9 mouse cellular contexts compared by ENCODE assay signal in the genomic region with DNA sequence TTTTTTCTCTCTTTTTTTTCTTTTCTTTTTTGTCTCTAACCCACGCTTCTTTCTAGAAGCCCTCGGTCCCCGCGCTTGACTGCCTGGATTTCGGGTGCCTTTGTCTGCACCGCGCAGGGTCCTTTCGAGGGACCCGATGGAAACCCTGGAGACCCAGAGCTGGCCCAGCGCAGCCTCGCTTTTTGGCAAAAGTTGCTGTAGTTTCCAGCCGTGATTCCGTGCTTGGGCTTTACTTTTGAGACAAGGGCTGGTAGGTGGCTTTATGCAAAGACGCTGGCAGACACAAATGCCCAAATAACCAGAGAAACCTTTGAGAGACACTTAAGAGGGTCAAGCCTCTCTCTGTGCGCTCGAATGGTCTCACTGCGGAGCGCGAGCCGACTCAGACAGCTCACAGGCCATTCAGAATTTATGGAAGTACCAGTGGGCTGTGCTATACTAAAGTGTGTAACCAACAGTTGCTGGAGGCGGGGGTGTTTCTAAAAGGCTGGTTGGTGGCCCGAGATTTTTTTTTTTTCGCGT. TPM values are rescaled to one million over a fixed set of nuclear protein-coding genes. Genes with fewer than 3 reads are reported as not detected.
DNase-seq lines count a peak whose midpoint lies in the region; ATAC-seq and TF ChIP-seq lines count a peak whose summit lies in the region.
"Had no signal": no experiment of that assay in that cellular context is flagged by ENCODE, and none has a peak within 500 bp of the region (broad histone marks: within the 10 kb centered on the region; RNA-seq: fewer than 3 reads in every experiment).

No protein-coding gene starts in this region.

- no peak for DNase-seq in heart, postnatal 10 days
- DNase-seq in ovary, postnatal 14 days (ENCODE audit: low spot score) = no peak
- DNase-seq in natural killer cell, adult 2 months (ENCODE audit: low spot score in 2 of 2) = no peak
- DNase-seq in left cerebral cortex, adult 8-10 months (ENCODE audit: low spot score in 2 of 2) = no peak

- H3K4me1 ChIP-seq in heart, embryonic 15.5 days (replicated peaks) = peaks cover 17% of the 10 kb centered on the region
- H3K4me1 ChIP-seq in bone marrow macrophage, adult 2 months (ENCODE audit: control insufficient read depth, insufficient read depth, low read length) = peaks cover 27% of the 10 kb centered on the region
- H3K4me1 ChIP-seq in hindbrain, embryonic 12.5 days = peaks cover 18% of the 10 kb centered on the region
- peaks cover 19% of the 10 kb centered on the region for H3K4me1 ChIP-seq in midbrain, embryonic 13.5 days (replicated peaks)

- intact Hi-C loops in heart, postnatal 10 days (cut with DNase I) = no loop called here

- peak overlapping the region; percentile 34 for H3K9ac ChIP-seq in heart, embryonic 15.5 days
- H3K9ac ChIP-seq in hindbrain, embryonic 12.5 days = peak overlapping the region; percentile 49; the same call in 1 of the 2 replicates
- H3K9ac ChIP-seq in midbrain, embryonic 13.5 days (replicated peaks) = peak overlapping the region; percentile 49; the same call in 1 of the 2 replicates

- TF ChIP-seq CTCF in bone marrow macrophage, adult 2 months (IDR thresholded peaks at IDR 0.05; ENCODE audit: low read depth, low read length) = no peak

- H3K27ac ChIP-seq in heart, embryonic 15.5 days = no peak overlapping the region
- no peak overlapping the region for H3K27ac ChIP-seq in bone marrow macrophage, adult 2 months (ENCODE audit: insufficient read depth, low read depth, low read length)
- H3K27ac ChIP-seq in hindbrain, embryonic 12.5 days = no peak overlapping the region
- H3K27ac ChIP-seq in midbrain, embryonic 13.5 days = no peak overlapping the region

- H3K27me3 ChIP-seq in heart, embryonic 15.5 days = peaks cover 72% of the 10 kb centered on the region
- peaks cover 71% of the 10 kb centered on the region for H3K27me3 ChIP-seq in hindbrain, embryonic 12.5 days
- peaks cover 71% of the 10 kb centered on the region for H3K27me3 ChIP-seq in midbrain, embryonic 13.5 days

- H3K36me3 ChIP-seq in heart, embryonic 15.5 days = no peaks in the 10 kb centered on the region
- H3K36me3 ChIP-seq in hindbrain, embryonic 12.5 days = no peaks in the 10 kb centered on the region
- H3K36me3 ChIP-seq in midbrain, embryonic 13.5 days = no peaks in the 10 kb centered on the region

- no peak for TF ChIP-seq POLR2A in bone marrow macrophage, adult 2 months (IDR thresholded peaks at IDR 0.05; ENCODE audit: borderline replicate concordance, low read depth, low read length)

- WGBS in heart, embryonic 15.5 days = 13% methylated on average over 24 of the region's 24 CpGs
- 12% methylated on average over 24 of the region's 24 CpGs for WGBS in hindbrain, embryonic 12.5 days
- WGBS in midbrain, embryonic 13.5 days = 10% methylated on average over 24 of the region's 24 CpGs

- no peaks in the 10 kb centered on the region for H3K9me3 ChIP-seq in heart, embryonic 15.5 days (replicated peaks)
- no peaks in the 10 kb centered on the region for H3K9me3 ChIP-seq in hindbrain, embryonic 12.5 days (replicated peaks)
- H3K9me3 ChIP-seq in midbrain, embryonic 13.5 days = no peaks in the 10 kb centered on the region

- H3K4me2 ChIP-seq in heart, embryonic 15.5 days = peak overlapping the region; percentile 91
- peak overlapping the region; percentile 85 for H3K4me2 ChIP-seq in hindbrain, embryonic 12.5 days (replicated peaks)
- H3K4me2 ChIP-seq in midbrain, embryonic 13.5 days (replicated peaks) = peak overlapping the region; percentile 85

- peak overlapping the region; percentile 57 for H3K4me3 ChIP-seq in heart, embryonic 15.5 days
- H3K4me3 ChIP-seq in bone marrow macrophage, adult 2 months (ENCODE audit: insufficient read depth, low read length) = peak overlapping the region; percentile 35
- peak overlapping the region; percentile 41 for H3K4me3 ChIP-seq in hindbrain, embryonic 12.5 days
- H3K4me3 ChIP-seq in midbrain, embryonic 13.5 days (replicated peaks) = peak overlapping the region; percentile 52
- H3K4me3 ChIP-seq: erythroblast, embryonic 14.5 days had no signal

- ATAC-seq in heart, embryonic 15.5 days (replicated peaks; ENCODE audit: insufficient number of reproducible peaks, insufficient read depth, low FRiP score, low read depth) = no peak
- ATAC-seq in hindbrain, embryonic 12.5 days (ENCODE audit: low FRiP score) = no peak
- no peak for ATAC-seq in midbrain, embryonic 13.5 days

RNA-seq across cellular contexts. Expression of gene Slc6a4, which starts 0.4 kb away (rescaled TPM):
- polyA plus RNA-seq in heart, embryonic 15.5 days (2015; fragmentation: Nextera tagmentation; extraction: Ambion mirVana) = 0.94 and 1.0 TPM in 2 replicates
- 1 to 10 TPM in 1 of 2 experiments, under 1 TPM in 1; 0.60 to 1.3 TPM for total RNA-seq in heart, postnatal 10 days (2021)
- not detected in 2 replicates for polyA plus RNA-seq in bone marrow macrophage, adult 2 months (2012; ENCODE audit: insufficient read depth, insufficient read length, missing spikeins)
- polyA plus RNA-seq in hindbrain, embryonic 12.5 days (2016; fragmentation: Nextera tagmentation; extraction: Ambion mirVana) = 4.3 and 4.4 TPM in 2 replicates
- polyA plus RNA-seq in midbrain, embryonic 13.5 days (2015; fragmentation: Nextera tagmentation; extraction: Ambion mirVana) = 2.0 and 7.0 TPM in 2 replicates
- not detected for total RNA-seq in left cerebral cortex, adult 8-10 months (2022)
- polyA plus RNA-seq: erythroblast, embryonic 14.5 days had no signal
